Mouse (Mus musculus) limb, embryonic 11.5 days (tissue): ENCODE measurements around the gene Hrh3. TPM values are rescaled to one million over a fixed set of nuclear protein-coding genes. Genes with fewer than 3 reads are reported as not detected.

Experiments
- ATAC-seq: fragments of 200-750 bp; cut with Nextera tagmentation; 2 replicates; pipeline ENCODE4 v1.8.0; 2017; ENCODE audit warnings: low read depth; ENCODE audit not compliant: insufficient number of reproducible peaks, low FRiP score, low TSS enrichment
- DNase-seq: peaks from one replicate; pipeline ENCODE4 v3.0.0-alpha.2; 2015; ENCODE audit warnings: low spot score
- H3K27ac ChIP-seq: fragments of 300-500 bp; sonication (generic); replicated peaks from 2 replicates; pipeline ENCODE4 v1.5.1; 2014; ENCODE audit warnings: low read depth, mild to moderate bottlenecking, low read length
- H3K27me3 ChIP-seq: fragments of 300-500 bp; sonication (generic); 2 replicates; pipeline ENCODE4 v1.6.1; 2014; ENCODE audit warnings: mild to moderate bottlenecking, low read length, mixed read lengths; ENCODE audit not compliant: control insufficient read depth, insufficient read depth
- H3K36me3 ChIP-seq: fragments of 300-500 bp; sonication (generic); 2 replicates; pipeline ENCODE4 v1.6.1; 2014; ENCODE audit warnings: mild to moderate bottlenecking, low read length, moderate library complexity, mixed read lengths; ENCODE audit not compliant: control insufficient read depth, insufficient read depth
- H3K4me1 ChIP-seq: fragments of 300-500 bp; sonication (generic); 2 replicates; pipeline ENCODE4 v1.6.1; 2014; ENCODE audit warnings: low read length, mixed read lengths; ENCODE audit not compliant: control insufficient read depth, insufficient read depth
- H3K4me2 ChIP-seq: fragments of 300-500 bp; sonication (generic); 2 replicates; pipeline ENCODE4 v1.6.1; 2014; ENCODE audit warnings: low read depth, mild to moderate bottlenecking, moderate library complexity; ENCODE audit not compliant: severe bottlenecking
- H3K4me3 ChIP-seq: fragments of 300-500 bp; sonication (generic); 2 replicates; pipeline ENCODE4 v1.5.1; 2014; ENCODE audit warnings: low read depth, low read length
- H3K9ac ChIP-seq: fragments of 300-500 bp; sonication (generic); 2 replicates; pipeline ENCODE4 v1.6.1; 2014; ENCODE audit warnings: mild to moderate bottlenecking, low read length
- H3K9me3 ChIP-seq: fragments of 300-500 bp; sonication (generic); 2 replicates; pipeline ENCODE4 v1.6.1; 2016; ENCODE audit warnings: low read length; ENCODE audit not compliant: control insufficient read depth
- WGBS: fragments of 180-500 bp; shearing (Covaris S2); extraction: QIAGEN DNeasy Blood & Tissue Kit; methylation state at CpG from one replicate; pipeline ENCODE4 v1.1.7; 2014; 5-methylcytosine and 5-hydroxymethylcytosine counted together
- polyA plus RNA-seq: library from polyadenylated mRNA; unstranded; fragments of >200 nt; fragmentation: Nextera tagmentation; extraction: Ambion mirVana; gene quantifications from 2 replicates; pipeline ENCODE4 v1.2.1, GENCODE M21; 2014

Hrh3 gene
- polyA plus RNA-seq, result 0.12 and 0.21 TPM in 2 replicates

DNA sequence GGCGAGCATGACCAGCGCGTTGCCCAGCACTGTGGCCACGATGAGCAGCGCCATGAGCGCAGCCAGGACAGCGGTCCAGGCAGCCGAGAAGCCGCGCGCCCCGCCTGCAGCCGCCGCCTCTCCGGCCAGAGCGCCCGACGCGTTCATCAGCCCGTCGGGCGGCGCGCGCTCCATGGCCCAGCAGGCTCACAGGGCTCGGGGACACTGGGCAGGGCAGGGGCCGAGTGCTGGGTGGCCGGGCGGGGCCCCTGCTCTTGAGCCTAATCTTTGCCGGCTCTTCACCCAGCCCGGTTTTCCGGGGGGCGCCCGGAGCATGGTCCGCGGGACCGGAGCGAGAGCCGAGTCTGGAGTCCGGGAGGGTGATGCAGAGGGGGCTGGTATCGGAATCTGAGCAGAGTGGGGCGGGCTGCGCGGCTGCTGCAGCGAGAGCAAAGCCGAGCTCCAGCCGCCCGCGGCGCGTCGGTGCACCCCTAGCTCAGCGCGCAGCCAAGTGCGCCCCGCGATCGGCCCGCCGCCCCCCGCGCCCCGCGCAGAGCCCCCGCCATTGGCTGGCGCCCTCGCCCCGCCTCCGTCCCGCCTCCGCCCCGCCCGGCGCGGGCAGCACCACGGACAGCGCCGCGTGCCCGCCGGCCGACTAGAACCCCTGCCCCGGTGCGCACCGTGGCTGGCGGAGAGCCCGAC, at the start of gene Hrh3:
Gene Hrh3 (minus strand): TSS at position 511 of the 681 bp plus-strand sequence.
- DNase-seq (peak; percentile 89), ATAC-seq (peak; percentile 71)
- Histone ChIP-seq H3K9me3 (no peaks in the 10 kb centered on the region), H3K9ac (no peak within 1 kb of the TSS), H3K4me3 (peak within 1 kb of the TSS; percentile 43), H3K27me3 (peaks cover 69% of the 10 kb centered on the region), H3K36me3 (no peaks in the 10 kb centered on the region), H3K4me1 (peaks cover 10% of the 10 kb centered on the region), H3K27ac (no peak within 1 kb of the TSS), H3K4me2 (peak within 1 kb of the TSS; percentile 94)
- under 1% methylated on average over 64 of the region's 87 CpGs for WGBS

DNA sequence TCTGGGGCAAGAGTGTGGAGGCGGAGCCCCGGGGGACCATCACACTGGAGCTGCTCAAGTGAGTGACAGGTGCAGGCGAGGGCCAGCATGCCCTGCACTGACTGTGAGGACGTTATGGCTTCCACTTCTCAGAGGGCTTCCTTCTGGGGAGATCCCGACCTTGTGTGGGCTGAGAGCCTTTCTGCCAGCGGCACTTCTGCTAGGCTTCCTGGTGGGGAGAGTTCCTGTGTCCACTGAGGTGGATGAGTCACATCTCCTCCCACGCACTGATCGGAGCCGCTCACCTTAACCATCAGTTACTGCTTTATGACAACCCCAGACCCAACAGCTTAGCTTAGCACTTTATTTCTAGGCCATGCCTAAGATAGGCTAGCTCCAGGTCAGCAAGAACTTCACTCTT, 44.3 kb upstream of the Hrh3 start:
- Histone ChIP-seq H3K27ac (no peak overlapping the region), H3K9me3 (no peaks in the 10 kb centered on the region), H3K4me3 (no peak overlapping the region), H3K4me2 (no peak overlapping the region), H3K36me3 (peaks cover 9% of the 10 kb centered on the region), H3K4me1 (no peaks in the 10 kb centered on the region), H3K9ac (no peak overlapping the region), H3K27me3 (no peaks in the 10 kb centered on the region)
- ATAC-seq (no peak), DNase-seq (no peak)
- 91% methylated on average over 9 of the region's 9 CpGs for WGBS

DNA sequence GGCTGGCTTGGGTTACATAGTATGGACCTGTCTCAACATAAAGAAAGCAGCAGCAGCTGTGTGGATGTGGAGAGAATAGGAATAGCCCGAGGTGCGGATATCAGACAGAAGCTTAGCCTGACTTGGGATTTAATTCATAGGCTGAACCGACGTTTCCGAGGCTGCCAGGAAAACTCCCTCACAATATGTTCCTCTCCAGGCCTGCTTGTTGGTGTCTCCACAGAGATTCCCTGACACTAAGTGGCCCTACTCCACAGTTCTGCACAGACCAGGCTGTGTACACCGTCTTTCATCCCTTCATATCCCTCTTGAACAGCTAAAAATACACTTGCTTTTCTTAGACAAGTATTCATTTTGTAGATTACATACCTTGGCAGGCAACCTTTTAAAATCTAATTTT, 43.1 kb upstream of the Hrh3 start:
- Histone ChIP-seq H3K9me3 (no peaks in the 10 kb centered on the region), H3K4me3 (no peak overlapping the region), H3K27ac (no peak overlapping the region), H3K27me3 (no peaks in the 10 kb centered on the region), H3K36me3 (peaks cover 7% of the 10 kb centered on the region), H3K9ac (no peak overlapping the region), H3K4me2 (no peak overlapping the region), H3K4me1 (no peaks in the 10 kb centered on the region)
- 93% methylated on average over 6 of the region's 6 CpGs for WGBS
- ATAC-seq (no peak), DNase-seq (no peak)

DNA sequence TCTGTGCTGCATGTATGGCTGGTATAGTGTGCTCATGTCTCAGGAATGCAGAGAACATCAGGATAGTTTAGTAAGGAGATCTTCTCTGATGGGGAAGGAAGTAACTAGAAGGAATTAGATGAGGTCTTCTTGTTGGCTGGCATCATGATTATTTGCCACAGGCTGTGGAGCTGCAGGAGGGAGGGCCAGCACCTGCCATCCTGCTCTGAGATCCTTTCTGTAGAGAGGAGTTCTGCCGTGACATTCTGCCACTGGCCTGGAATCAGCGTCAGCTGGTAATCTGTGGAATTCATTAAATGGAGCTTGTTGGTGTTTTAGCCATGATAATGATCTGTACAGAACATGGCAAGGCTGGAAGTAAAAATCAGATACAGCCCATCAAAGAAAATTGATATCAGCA, 41.8 kb upstream of the Hrh3 start:
- no peaks in the 10 kb centered on the region for H3K27me3 ChIP-seq
- no peak for DNase-seq
- H3K27ac ChIP-seq, result no peak overlapping the region
- no peak overlapping the region for H3K4me3 ChIP-seq
- 88% methylated on average over 2 of the region's 2 CpGs for WGBS
- H3K9ac ChIP-seq, result no peak overlapping the region
- no peak overlapping the region for H3K4me2 ChIP-seq
- no peak for ATAC-seq
- H3K36me3 ChIP-seq, result peaks cover 6% of the 10 kb centered on the region
- H3K9me3 ChIP-seq, result no peaks in the 10 kb centered on the region
- H3K4me1 ChIP-seq, result no peaks in the 10 kb centered on the region

DNA sequence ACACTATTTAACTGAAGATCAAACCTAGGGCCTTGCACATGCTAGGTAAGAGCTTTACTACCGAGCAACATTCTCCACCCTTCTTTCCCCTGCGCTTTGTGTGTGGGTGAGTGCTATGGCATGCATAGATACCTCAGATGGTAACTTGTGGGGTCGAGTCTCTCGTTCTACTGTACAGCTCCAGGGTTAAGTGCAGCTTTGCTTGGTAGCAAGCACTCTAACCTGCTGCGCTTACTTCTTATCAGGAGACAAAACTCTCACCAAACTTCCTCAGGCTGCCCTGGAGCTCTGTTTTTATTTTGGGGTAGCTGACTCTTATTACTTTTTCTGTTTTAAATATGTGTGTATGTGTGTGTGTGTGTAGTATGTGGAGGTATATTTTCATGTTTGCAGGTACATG, 31.1 kb upstream of the Hrh3 start:
- 81% methylated on average over 5 of the region's 5 CpGs for WGBS
- H3K4me3 ChIP-seq, result no peak overlapping the region
- H3K9me3 ChIP-seq, result no peaks in the 10 kb centered on the region
- DNase-seq, result no peak
- H3K4me2 ChIP-seq, result no peak overlapping the region
- no peaks in the 10 kb centered on the region for H3K4me1 ChIP-seq
- no peak overlapping the region for H3K27ac ChIP-seq
- H3K36me3 ChIP-seq, result no peaks in the 10 kb centered on the region
- ATAC-seq, result no peak
- H3K27me3 ChIP-seq, result no peaks in the 10 kb centered on the region
- no peak overlapping the region for H3K9ac ChIP-seq

DNA sequence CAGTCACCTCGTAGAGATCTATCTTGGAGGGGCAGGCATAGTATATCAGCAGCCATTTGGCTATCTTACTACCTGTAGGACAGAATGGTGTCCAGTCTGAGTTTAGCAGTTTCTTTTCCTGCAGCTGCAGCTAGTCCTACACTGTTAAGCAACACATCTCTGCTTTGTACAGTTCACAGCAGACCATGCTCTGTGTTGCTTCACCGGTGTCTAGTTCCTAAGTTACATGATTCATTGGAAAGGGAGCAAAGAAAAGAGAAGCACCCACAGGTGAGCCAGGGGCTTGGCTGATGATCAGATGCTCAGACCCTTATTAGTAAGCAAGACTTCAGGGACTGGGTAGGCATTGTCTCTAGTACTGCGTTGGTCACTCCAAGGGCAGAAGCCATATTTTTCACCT, 29.6 kb upstream of the Hrh3 start:
- Histone ChIP-seq H3K9ac (no peak overlapping the region), H3K4me1 (no peaks in the 10 kb centered on the region), H3K27ac (no peak overlapping the region), H3K9me3 (no peaks in the 10 kb centered on the region), H3K27me3 (no peaks in the 10 kb centered on the region), H3K4me3 (no peak overlapping the region), H3K36me3 (no peaks in the 10 kb centered on the region), H3K4me2 (no peak overlapping the region)
- DNase-seq (no peak), ATAC-seq (no peak)
- WGBS, result 79% methylated on average over 3 of the region's 3 CpGs

DNA sequence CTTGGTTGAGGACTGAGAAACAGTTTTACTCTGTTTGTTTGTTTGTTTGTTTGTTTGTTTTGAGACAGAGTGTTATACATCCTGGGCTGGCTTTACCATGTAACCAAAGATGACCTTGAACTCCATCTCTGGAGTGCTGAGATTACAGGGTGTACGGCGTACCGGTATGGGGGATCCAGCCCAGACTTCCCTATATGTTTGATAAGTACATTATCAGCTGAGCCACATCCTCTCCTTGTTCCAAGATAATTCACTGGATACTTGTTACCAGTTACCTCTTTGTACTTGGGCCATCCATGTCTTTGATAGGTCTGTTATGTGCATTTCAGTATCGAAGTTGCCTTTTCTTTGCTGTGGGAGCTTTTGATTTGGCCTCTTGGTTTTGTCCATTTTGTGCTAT, 28.9 kb upstream of the Hrh3 start:
- H3K27ac ChIP-seq, result no peak overlapping the region
- no peaks in the 10 kb centered on the region for H3K9me3 ChIP-seq
- no peak overlapping the region for H3K9ac ChIP-seq
- H3K27me3 ChIP-seq, result no peaks in the 10 kb centered on the region
- DNase-seq (no peak), ATAC-seq (no peak)
- no peak overlapping the region for H3K4me3 ChIP-seq
- no peaks in the 10 kb centered on the region for H3K36me3 ChIP-seq
- 85% methylated on average over 4 of the region's 4 CpGs for WGBS
- no peaks in the 10 kb centered on the region for H3K4me1 ChIP-seq
- no peak overlapping the region for H3K4me2 ChIP-seq

DNA sequence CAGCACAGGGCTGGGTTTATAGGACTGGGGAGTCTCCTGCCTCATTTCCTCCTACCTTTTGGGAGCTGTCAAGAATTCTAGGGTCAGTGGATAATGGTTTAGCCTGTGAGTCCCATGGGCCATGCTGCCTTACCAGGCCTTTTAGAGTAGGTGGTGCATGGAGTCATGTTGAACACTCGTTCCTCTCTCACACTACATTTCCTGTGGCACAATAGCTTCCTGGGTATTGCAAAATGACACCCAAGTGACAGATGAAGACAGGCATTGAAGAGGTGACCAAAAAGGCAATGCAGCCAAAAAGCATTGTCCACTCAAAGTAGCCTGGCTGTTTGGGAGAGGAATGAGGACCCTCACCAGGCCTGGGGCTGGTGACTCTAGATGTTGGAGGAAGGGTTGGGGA, 23.4 kb upstream of the Hrh3 start:
- Histone ChIP-seq H3K4me2 (no peak overlapping the region), H3K27me3 (no peaks in the 10 kb centered on the region), H3K36me3 (no peaks in the 10 kb centered on the region; the same call in 1 of the 2 replicates), H3K4me1 (0 out of 2 replicates have a peak, but pooled peaks cover 4% of the 10 kb centered on the region), H3K27ac (no peak overlapping the region), H3K4me3 (no peak overlapping the region), H3K9ac (no peak overlapping the region), H3K9me3 (no peaks in the 10 kb centered on the region)
- no peak for DNase-seq
- 68% methylated on average over 1 of the region's 1 CpGs for WGBS
- no peak for ATAC-seq

DNA sequence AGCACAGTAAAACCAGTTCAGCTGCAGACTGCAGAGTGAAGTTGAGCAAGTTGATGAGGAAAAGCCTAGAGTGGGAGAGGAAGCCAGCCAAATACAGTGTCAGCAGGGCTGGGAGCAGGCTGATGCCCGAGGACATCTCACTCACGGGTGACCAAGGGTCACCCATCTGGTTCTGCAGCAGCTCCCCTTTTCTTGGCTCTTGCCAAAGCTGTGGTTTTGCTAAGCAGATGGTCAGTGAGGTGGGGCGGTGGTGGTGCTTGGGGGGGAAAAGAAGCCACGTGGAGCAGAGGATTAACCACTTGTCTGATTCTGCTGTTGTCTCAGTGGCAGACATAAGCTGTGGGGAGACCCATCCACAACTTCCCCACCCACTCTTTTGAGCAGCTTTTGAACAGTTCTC, 21.9 kb upstream of the Hrh3 start:
- no peak overlapping the region for H3K9ac ChIP-seq
- DNase-seq, result no peak

More for the DNA sequence above, 21.9 kb upstream of the Hrh3 start:
- H3K27me3 ChIP-seq, result no peaks in the 10 kb centered on the region
- 0 out of 2 replicates have a peak, but pooled peaks cover 4% of the 10 kb centered on the region for H3K4me1 ChIP-seq
- no peak overlapping the region for H3K4me2 ChIP-seq
- no peak overlapping the region for H3K27ac ChIP-seq
- H3K36me3 ChIP-seq, result no peaks in the 10 kb centered on the region; the same call in 1 of the 2 replicates
- no peak overlapping the region for H3K4me3 ChIP-seq
- WGBS, result 13% methylated on average over 4 of the region's 4 CpGs
- H3K9me3 ChIP-seq, result no peaks in the 10 kb centered on the region
- ATAC-seq, result no peak
